Mouse (Mus musculus) cortical plate, adult 2 months (tissue): ENCODE measurements around the gene Nrxn1. TPM values are rescaled to one million over a fixed set of nuclear protein-coding genes. Genes with fewer than 3 reads are reported as not detected.
A peak's percentile ranks its signal among the peaks of the same experiment; 100 is the strongest.

Experiments used
- H3K27ac ChIP-seq: fragments of 200-500 bp; 2 replicates; pipeline ENCODE4 v1.5.1; 2012; ENCODE audit warnings: low read length, control low read depth, inconsistent platforms; ENCODE audit not compliant: insufficient read depth
- H3K4me1 ChIP-seq: fragments of 200-500 bp; 2 replicates; pipeline ENCODE4 v1.6.1; 2011; ENCODE audit warnings: low read length; ENCODE audit not compliant: control insufficient read depth, insufficient read depth
- H3K4me3 ChIP-seq: fragments of 200-500 bp; 2 replicates; pipeline ENCODE4 v1.5.1; 2011; ENCODE audit warnings: mild to moderate bottlenecking, low read length, control low read depth; ENCODE audit not compliant: insufficient read depth
- CTCF ChIP-seq: fragments of 200-500 bp; IDR thresholded peaks from 2 replicates; pipeline ENCODE4 v1.5.1; 2011; ENCODE audit warnings: mild to moderate bottlenecking, control low read depth, low read length; ENCODE audit not compliant: insufficient read depth; ENCODE audit errors: extremely low read depth
- POLR2A ChIP-seq: fragments of 200-500 bp; IDR thresholded peaks from 2 replicates; pipeline ENCODE4 v1.6.1; 2011; ENCODE audit warnings: mild to moderate bottlenecking, low read length, control low read depth; ENCODE audit not compliant: insufficient read depth; ENCODE audit errors: extremely low read depth
- polyA plus RNA-seq: library from polyadenylated mRNA; depleted of rRNA; stranded (reverse); fragments of >200 nt; gene quantifications from 2 replicates; pipeline ENCODE4 v1.2.3, GENCODE M21; 2012

Nrxn1 gene
- polyA plus RNA-seq, 1 experiment = 244 TPM

DNA sequence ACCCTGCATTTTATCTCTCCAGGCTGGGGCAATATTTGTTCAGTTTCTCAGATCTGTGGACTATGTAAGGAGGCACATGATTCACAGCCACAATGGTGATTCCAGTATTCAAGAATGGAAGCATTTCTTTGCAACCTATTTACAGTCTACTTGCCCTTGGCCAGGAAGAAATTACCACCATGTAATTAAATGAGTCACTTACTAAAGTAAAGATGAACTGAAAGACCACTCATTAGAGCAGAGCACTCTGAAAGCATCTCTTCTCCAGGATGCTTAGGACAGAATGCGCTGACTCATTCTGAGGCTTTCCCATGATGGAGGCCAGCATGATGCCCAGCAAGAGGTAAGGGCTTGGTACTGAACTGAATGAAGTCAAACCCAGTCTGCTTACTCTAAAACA is 277.6 kb downstream of the Nrxn1 start:
- Histone ChIP-seq H3K27ac (peak overlapping the region; percentile 89; the same call in 1 of the 2 replicates), H3K4me1 (no peaks in the 10 kb centered on the region), H3K4me3 (no peak overlapping the region)
- TF ChIP-seq CTCF (no peak), POLR2A (no peak)

GRCm38 (mm10) chr17:90813760-90814159 is 279.1 kb downstream of the Nrxn1 start:
- H3K27ac ChIP-seq = no peak overlapping the region

DNA sequence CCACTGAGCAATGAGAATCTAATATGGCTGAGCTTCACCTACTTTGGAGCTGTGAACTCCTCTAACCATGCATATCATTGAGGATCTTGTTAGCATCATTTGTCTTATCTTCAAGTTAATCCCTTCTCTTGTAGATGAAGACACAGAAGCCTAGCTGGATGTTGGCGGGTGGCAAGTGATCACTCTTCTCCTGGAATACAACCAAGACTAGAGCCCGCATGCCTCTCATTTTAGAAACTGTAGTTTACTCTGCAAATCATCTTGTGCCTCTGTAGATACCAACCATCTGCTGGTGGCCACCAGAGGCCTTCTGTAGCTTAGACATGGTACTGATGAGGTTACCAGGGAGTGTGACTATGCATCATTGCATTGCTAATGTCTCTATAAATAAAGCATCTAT is 280.4 kb downstream of the Nrxn1 start:
- no peak overlapping the region for H3K4me3 ChIP-seq
- H3K27ac ChIP-seq = no peak overlapping the region
- TF ChIP-seq POLR2A = no peak
- TF ChIP-seq CTCF = no peak
- H3K4me1 ChIP-seq = no peaks in the 10 kb centered on the region; the same call in 1 of the 2 replicates

More at GRCm38 (mm10) chr17:90813760-90814159, 279.1 kb downstream of the Nrxn1 start:
- Histone ChIP-seq H3K4me1 (no peaks in the 10 kb centered on the region; the same call in 1 of the 2 replicates), H3K4me3 (no peak overlapping the region)
- TF ChIP-seq CTCF (no peak), POLR2A (no peak)

DNA sequence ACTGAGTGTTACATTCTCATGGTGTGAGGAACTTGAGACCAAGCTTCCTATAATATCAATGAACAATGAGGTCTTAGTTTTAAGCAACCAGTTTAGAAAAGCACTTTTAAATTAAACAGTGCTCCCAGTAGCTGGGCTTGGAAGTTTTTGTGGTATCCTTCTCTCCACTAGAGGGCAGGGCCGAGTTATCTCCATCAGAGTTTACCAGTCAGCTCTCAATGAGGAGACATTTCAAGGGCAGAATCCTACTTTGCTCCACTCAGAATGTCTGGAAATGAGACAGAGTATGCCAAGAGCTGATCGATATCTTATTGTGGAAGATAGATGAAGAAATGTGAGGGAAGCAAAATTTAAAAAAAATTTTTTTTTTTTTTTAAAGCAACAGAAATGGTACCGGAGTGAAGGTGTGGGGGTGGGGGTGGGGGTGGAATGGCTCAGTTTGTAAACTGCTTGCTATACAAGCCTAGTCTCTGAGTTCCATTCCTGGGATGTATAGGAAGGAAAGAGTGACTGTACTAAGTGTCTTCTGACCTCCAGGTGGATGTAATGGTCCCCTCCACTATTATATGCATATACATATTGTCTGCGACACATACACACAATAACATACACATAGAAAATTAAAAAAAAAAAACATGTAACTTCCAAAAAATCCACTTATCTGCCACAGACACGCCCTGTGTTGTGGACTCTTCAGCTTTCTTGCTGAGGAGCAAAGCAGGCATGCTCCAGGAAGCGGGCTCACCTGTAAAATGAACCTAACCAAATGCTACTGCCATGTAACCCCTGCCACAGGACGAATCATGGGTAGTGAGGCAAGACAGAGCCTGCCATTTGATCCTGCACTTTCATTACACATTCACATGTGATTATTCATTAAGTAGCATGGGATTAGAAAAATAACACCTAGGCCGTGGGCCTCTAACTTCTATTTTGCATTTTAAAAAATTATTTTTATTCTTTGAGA is 283.4 kb downstream of the Nrxn1 start:
- TF ChIP-seq CTCF (peak; percentile 59), POLR2A (no peak)
- H3K27ac ChIP-seq = no peak overlapping the region
- no peak overlapping the region for H3K4me3 ChIP-seq
- no peaks in the 10 kb centered on the region; the same call in 1 of the 2 replicates for H3K4me1 ChIP-seq

- Histone ChIP-seq H3K27ac (no peak overlapping the region), H3K4me3 (no peak overlapping the region), H3K4me1 (no peaks in the 10 kb centered on the region; the same call in 1 of the 2 replicates)
- no peak for TF ChIP-seq POLR2A
- no peak for TF ChIP-seq CTCF
Measured at GRCm38 (mm10) chr17:90808256-90808655, 284.6 kb downstream of the Nrxn1 start.

DNA sequence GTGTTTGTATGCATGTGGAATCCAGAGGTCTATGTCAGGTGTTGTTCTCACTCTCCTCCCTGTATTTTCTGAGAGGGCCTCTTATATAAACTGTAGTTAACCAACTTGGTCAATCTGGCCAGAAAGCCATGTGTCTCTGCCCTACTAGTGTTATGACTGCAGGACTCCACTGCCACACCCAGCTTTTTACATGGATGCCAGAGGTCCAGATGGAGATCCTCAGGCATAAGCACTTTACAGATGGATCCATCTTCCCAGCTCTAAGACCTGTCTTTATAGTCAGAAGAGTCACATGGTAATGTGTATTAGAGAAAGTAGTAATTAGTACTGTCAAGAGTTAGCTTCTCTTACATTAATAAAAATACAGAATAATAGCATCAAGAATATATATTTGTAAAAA is 285.7 kb downstream of the Nrxn1 start:
- no peak for TF ChIP-seq POLR2A
- no peak for TF ChIP-seq CTCF
- Histone ChIP-seq H3K4me3 (no peak overlapping the region), H3K27ac (no peak overlapping the region), H3K4me1 (no peaks in the 10 kb centered on the region; the same call in 1 of the 2 replicates)

DNA sequence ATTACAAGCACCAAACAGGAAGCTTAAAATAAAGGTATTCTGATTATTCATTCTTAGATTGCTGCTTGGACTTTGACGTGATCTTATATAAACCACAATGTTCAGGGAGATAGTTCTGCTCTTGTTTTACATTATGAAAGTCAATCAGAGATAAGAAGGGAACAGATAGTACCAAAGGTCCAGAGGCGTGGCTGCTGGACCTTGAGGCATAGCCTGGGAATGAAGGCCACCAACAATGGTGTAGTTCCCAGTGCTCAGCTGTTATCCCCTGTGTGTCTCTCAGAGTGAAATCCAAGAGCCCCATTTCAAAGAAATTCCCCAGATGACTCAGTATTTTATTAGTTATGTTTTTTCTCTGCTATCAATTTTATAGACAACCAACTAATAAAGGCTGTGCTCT is 294.2 kb downstream of the Nrxn1 start:
- Histone ChIP-seq H3K4me3 (no peak overlapping the region), H3K4me1 (peaks cover 3% of the 10 kb centered on the region), H3K27ac (no peak overlapping the region; the same call in 1 of the 2 replicates)
- TF ChIP-seq CTCF (no peak), POLR2A (no peak)

DNA sequence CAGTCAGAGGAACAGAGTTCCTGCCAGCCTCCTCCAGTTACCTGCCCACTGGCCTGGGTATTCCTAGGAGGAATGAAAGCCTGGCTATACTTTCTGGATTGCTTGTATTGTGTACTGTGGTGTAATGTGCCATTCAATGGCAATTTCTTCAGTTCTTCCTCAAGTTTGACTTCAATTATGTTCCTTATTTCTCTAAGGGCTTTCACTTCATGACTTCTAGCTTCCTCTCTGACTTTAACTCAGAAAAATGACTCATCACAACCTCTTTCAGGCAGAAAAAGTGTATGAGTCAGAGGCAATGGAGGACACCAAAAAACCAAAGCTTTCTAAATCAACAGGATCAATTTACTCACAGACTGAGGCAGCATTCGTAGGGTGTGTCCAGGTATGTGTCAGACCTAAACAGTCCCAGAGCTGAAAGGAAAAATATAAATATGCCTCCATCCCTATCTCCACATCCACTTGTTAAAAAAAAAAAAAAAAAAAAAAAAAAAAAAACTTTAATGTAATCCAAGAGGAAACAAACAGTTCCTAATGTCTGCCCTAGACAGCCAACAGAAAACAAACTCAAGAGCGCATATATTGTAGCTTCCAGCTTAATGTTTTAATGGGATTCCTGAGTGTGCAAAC is 295.1 kb downstream of the Nrxn1 start:
- TF ChIP-seq POLR2A (no peak), CTCF (no peak)
- Histone ChIP-seq H3K4me1 (peaks cover 3% of the 10 kb centered on the region), H3K4me3 (no peak overlapping the region), H3K27ac (no peak overlapping the region)

- TF ChIP-seq CTCF = no peak
- TF ChIP-seq POLR2A = no peak
- Histone ChIP-seq H3K4me1 (peaks cover 3% of the 10 kb centered on the region), H3K4me3 (no peak overlapping the region), H3K27ac (peak overlapping the region; percentile 33; the same call in 1 of the 2 replicates)
Measured at GRCm38 (mm10) chr17:90796974-90797373, 295.9 kb downstream of the Nrxn1 start.

DNA sequence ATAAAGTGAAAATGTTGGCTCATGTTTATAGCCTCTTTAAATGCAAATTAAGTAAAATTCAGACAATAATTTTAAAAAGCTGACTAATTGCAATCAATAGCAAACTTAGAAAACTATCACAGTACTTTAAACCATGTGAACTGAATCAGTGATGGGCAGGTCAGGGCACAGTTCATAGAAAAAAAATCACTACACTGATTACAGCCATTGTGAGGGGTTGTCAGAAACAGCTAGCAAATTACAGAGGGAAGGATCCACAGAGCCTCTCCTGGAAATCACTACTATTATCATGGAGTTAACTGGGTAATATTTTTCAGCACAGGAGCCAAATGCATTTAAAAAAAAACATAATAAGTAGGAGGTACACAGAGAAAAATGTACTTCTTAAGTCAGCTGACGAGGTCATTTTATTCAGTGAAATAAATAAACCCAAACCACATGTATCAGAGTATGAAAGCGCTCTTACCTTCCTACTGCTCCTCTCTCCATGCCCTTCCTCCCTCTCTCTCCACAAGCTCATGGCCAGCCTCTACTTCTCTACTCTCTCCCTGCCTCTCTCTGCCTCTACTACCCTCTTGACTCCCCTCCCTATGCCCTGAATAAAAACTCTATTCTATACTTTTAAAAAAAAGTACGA is 304.3 kb downstream of the Nrxn1 start:
- TF ChIP-seq POLR2A (no peak), CTCF (no peak)

More for the DNA sequence above, 304.3 kb downstream of the Nrxn1 start:
- no peaks in the 10 kb centered on the region for H3K4me1 ChIP-seq
- no peak overlapping the region for H3K4me3 ChIP-seq
- H3K27ac ChIP-seq = no peak overlapping the region
